Mouse (Mus musculus): ENCODE data around the gene Trabd. TPM values are rescaled to one million over a fixed set of nuclear protein-coding genes. Genes with fewer than 3 reads are reported as not detected.

Gene Trabd
- total and polyA plus RNA-seq, 3 experiments, result 38.3 to 51.5 (median 48.8) TPM

- no peaks in the 10 kb centered on the region; the same call in none of the 2 replicates for H3K4me1 ChIP-seq (ENCODE audit: control insufficient read depth, insufficient read depth, low read length)
- DNase-seq, result no peak
- no peak overlapping the region for H3K4me3 ChIP-seq
- 0 out of 2 replicates have a peak, but pooled peaks cover 1% of the 10 kb centered on the region for H3K79me2 ChIP-seq (replicated peaks; ENCODE audit: control insufficient read depth, insufficient read depth, low read length)
- H3K36me3 ChIP-seq (ENCODE audit: control insufficient read depth, insufficient read depth, low read length), result no peaks in the 10 kb centered on the region
- intact Hi-C loops (cut with DNase I), result no loop called here
- TF ChIP-seq CTCF (IDR thresholded peaks at IDR 0.05) (no peak), EP300 (IDR thresholded peaks at IDR 0.05; ENCODE audit: insufficient read depth, low read depth, low read length) (no peak), POLR2A (IDR thresholded peaks at IDR 0.05; ENCODE audit: insufficient read depth, low read depth, low read length) (no peak)
- 97% methylated on average over 1 of the region's 1 CpGs for WGBS
- no peak overlapping the region for H3K27ac ChIP-seq
- no peaks in the 10 kb centered on the region for H3K27me3 ChIP-seq (ENCODE audit: control insufficient read depth, insufficient read depth, low read length)
- H3K9ac ChIP-seq (ENCODE audit: low read depth, low read length), result no peak overlapping the region
Measured at GRCm38 (mm10) chr15:89083906-89084305, 9.0 kb downstream of the Trabd start.

GRCm38 (mm10) chr15:89084826-89085225, 9.9 kb downstream of the Trabd start:
- Histone ChIP-seq H3K9ac (ENCODE audit: low read depth, low read length) (no peak overlapping the region), H3K79me2 (replicated peaks; ENCODE audit: control insufficient read depth, insufficient read depth, low read length) (0 out of 2 replicates have a peak, but pooled peaks cover 1% of the 10 kb centered on the region), H3K27me3 (ENCODE audit: control insufficient read depth, insufficient read depth, low read length) (no peaks in the 10 kb centered on the region), H3K4me1 (ENCODE audit: control insufficient read depth, insufficient read depth, low read length) (peaks cover 2% of the 10 kb centered on the region), H3K27ac (no peak overlapping the region), H3K4me3 (no peak overlapping the region), H3K36me3 (ENCODE audit: control insufficient read depth, insufficient read depth, low read length) (no peaks in the 10 kb centered on the region)
- DNase-seq, result no peak
- WGBS, result 80% methylated on average over 2 of the region's 2 CpGs
- TF ChIP-seq EP300 (IDR thresholded peaks at IDR 0.05; ENCODE audit: insufficient read depth, low read depth, low read length) (no peak), POLR2A (IDR thresholded peaks at IDR 0.05; ENCODE audit: insufficient read depth, low read depth, low read length) (no peak)
- intact Hi-C loops (cut with DNase I), result no loop called here

DNA sequence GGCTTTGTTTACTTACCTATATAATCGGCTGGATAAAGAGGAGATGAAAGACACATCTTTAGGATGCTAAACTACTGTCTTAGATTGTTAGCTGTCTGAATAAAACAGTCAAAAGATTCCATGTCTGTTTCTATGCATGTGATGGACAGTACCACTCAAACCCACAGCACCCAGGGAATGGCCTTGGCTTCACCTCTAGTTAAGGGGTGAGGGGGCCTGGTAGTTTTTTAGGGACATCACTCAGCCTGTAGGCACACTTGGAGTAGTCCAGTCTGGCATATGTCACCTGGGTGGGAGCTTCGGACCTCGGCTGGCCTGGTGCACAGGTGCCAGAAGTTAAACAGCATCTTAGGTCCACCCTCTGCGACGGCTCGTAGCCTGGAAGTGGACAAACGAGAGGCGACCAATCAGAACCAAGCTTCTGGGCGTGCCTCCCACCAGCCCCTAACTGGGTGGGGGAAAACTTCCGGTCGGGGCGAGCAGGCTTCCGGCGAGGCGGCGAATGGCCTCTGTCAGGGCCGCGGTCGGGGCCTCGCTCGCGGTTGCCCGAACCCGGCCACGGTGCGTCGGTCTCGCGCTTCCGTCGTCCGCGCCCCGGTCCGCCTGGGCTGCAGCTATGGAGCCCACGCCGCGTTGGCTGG, 13.8 kb downstream of the Trabd start, which contains the start of gene Selenoo:
Selenoo (plus strand) TSS at position 478 of the 641 bp plus-strand sequence.
- Histone ChIP-seq H3K27me3 (ENCODE audit: control insufficient read depth, insufficient read depth, low read length) (no peaks in the 10 kb centered on the region), H3K4me3 (peak within 1 kb of the TSS; percentile 78), H3K36me3 (ENCODE audit: control insufficient read depth, insufficient read depth, low read length) (no peaks in the 10 kb centered on the region), H3K4me1 (ENCODE audit: control insufficient read depth, insufficient read depth, low read length) (peaks cover 4% of the 10 kb centered on the region), H3K79me2 (replicated peaks; ENCODE audit: control insufficient read depth, insufficient read depth, low read length) (no peaks in the 10 kb centered on the region; the same call in 1 of the 2 replicates), H3K9ac (ENCODE audit: low read depth, low read length) (peak within 1 kb of the TSS; percentile 98), H3K27ac (peak within 1 kb of the TSS; percentile 93)
- WGBS, result 3% methylated on average over 38 of the region's 38 CpGs
- TF ChIP-seq CTCF (IDR thresholded peaks at IDR 0.05) (no peak), EP300 (IDR thresholded peaks at IDR 0.05; ENCODE audit: insufficient read depth, low read depth, low read length) (peak; percentile 64; the same call in 1 of the 2 replicates)
- peak; percentile 91 to 94 for DNase-seq
- intact Hi-C loops (cut with DNase I), result loop anchor here (1.0 kb wide), 1 partner anchor 12 kb away; no protein-coding TSS in a partner anchor

DNA sequence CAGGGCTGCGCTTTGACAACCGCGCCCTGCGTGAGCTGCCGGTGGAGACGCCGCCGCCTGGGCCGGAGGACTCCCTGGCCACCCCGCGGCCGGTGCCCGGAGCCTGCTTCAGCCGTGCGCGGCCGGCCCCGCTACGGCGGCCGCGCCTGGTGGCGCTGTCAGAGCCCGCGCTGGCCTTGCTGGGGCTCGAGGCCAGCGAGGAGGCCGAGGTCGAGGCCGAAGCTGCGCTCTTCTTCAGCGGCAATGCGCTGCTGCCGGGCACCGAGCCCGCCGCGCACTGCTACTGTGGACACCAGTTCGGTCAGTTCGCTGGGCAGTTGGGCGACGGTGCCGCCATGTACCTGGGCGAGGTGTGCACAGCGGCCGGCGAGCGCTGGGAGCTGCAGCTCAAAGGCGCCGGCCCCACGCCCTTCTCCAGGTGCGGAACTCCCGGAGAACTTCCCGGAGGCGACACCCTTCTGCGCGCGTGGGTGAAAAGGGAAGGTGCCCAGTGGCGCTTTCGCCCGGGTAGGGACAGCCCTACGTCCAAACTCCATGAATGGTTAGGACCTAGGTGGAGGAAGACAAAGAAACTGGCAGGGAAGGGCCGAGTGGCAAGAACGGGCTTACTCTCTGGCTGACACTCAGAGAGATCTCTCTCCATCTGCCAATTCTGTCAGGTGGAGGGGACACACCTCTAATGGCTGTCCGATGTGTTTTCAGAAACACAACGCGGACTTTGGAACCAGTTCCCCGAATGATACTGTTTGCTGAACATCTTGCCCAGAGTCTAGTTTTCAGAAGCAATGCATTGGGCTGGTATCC, 14.5 kb downstream of the Trabd start:
- H3K4me1 ChIP-seq (ENCODE audit: control insufficient read depth, insufficient read depth, low read length), result peaks cover 4% of the 10 kb centered on the region
- H3K27ac ChIP-seq, result peak overlapping the region; percentile 93
- no peak for DNase-seq
- no peaks in the 10 kb centered on the region for H3K36me3 ChIP-seq (ENCODE audit: control insufficient read depth, insufficient read depth, low read length)
- H3K27me3 ChIP-seq (ENCODE audit: control insufficient read depth, insufficient read depth, low read length), result no peaks in the 10 kb centered on the region
- H3K79me2 ChIP-seq (replicated peaks; ENCODE audit: control insufficient read depth, insufficient read depth, low read length), result no peaks in the 10 kb centered on the region; the same call in 1 of the 2 replicates
- H3K4me3 ChIP-seq, result peak overlapping the region; percentile 78
- WGBS, result 2% methylated on average over 63 of the region's 68 CpGs
- intact Hi-C loops (cut with DNase I), result loop anchor here (1.0 kb wide), 1 partner anchor 13 kb away; no protein-coding TSS in a partner anchor
- TF ChIP-seq CTCF (IDR thresholded peaks at IDR 0.05) (peak; percentile 41), POLR2A (IDR thresholded peaks at IDR 0.05; ENCODE audit: insufficient read depth, low read depth, low read length) (no peak)
- peak overlapping the region; percentile 98 for H3K9ac ChIP-seq (ENCODE audit: low read depth, low read length)

- H3K27me3 ChIP-seq (ENCODE audit: control insufficient read depth, insufficient read depth, low read length), result no peaks in the 10 kb centered on the region
- intact Hi-C loops (cut with DNase I), result no loop called here
- H3K4me3 ChIP-seq, result no peak overlapping the region
- no peak overlapping the region for H3K9ac ChIP-seq (ENCODE audit: low read depth, low read length)
- no peak for DNase-seq
- H3K79me2 ChIP-seq (replicated peaks; ENCODE audit: control insufficient read depth, insufficient read depth, low read length), result no peaks in the 10 kb centered on the region; the same call in 1 of the 2 replicates
- H3K36me3 ChIP-seq (ENCODE audit: control insufficient read depth, insufficient read depth, low read length), result no peaks in the 10 kb centered on the region
- H3K27ac ChIP-seq, result no peak overlapping the region
- H3K4me1 ChIP-seq (ENCODE audit: control insufficient read depth, insufficient read depth, low read length), result peaks cover 4% of the 10 kb centered on the region
- 87% methylated on average over 4 of the region's 4 CpGs for WGBS
- no peak for TF ChIP-seq POLR2A (IDR thresholded peaks at IDR 0.05; ENCODE audit: insufficient read depth, low read depth, low read length)
- TF ChIP-seq EP300 (IDR thresholded peaks at IDR 0.05; ENCODE audit: insufficient read depth, low read depth, low read length), result no peak
- TF ChIP-seq CTCF (IDR thresholded peaks at IDR 0.05), result no peak
Measured at GRCm38 (mm10) chr15:89090662-89091061, 15.7 kb downstream of the Trabd start.

GRCm38 (mm10) chr15:89092181-89092580, 17.3 kb downstream of the Trabd start:
- no peaks in the 10 kb centered on the region; the same call in 1 of the 2 replicates for H3K79me2 ChIP-seq (replicated peaks; ENCODE audit: control insufficient read depth, insufficient read depth, low read length)
- 83% methylated on average over 5 of the region's 5 CpGs for WGBS

More at GRCm38 (mm10) chr15:89092181-89092580, 17.3 kb downstream of the Trabd start:
- no peak overlapping the region for H3K4me3 ChIP-seq
- no peaks in the 10 kb centered on the region for H3K36me3 ChIP-seq (ENCODE audit: control insufficient read depth, insufficient read depth, low read length)
- no peaks in the 10 kb centered on the region for H3K27me3 ChIP-seq (ENCODE audit: control insufficient read depth, insufficient read depth, low read length)
- H3K27ac ChIP-seq, result no peak overlapping the region
- TF ChIP-seq POLR2A (IDR thresholded peaks at IDR 0.05; ENCODE audit: insufficient read depth, low read depth, low read length) (no peak), CTCF (IDR thresholded peaks at IDR 0.05) (no peak), EP300 (IDR thresholded peaks at IDR 0.05; ENCODE audit: insufficient read depth, low read depth, low read length) (no peak)
- peaks cover 4% of the 10 kb centered on the region for H3K4me1 ChIP-seq (ENCODE audit: control insufficient read depth, insufficient read depth, low read length)
- no peak for DNase-seq
- intact Hi-C loops (cut with DNase I), result no loop called here
- no peak overlapping the region for H3K9ac ChIP-seq (ENCODE audit: low read depth, low read length)

Data from heart, adult 2 months (tissue).